Mouse (Mus musculus): ENCODE results near the gene Senp2. TPM values are rescaled to one million over a fixed set of nuclear protein-coding genes. Genes with fewer than 3 reads are reported as not detected.

Gene Senp2
- polyA plus RNA-seq, 1 experiment from 2014 or later: 32.8 TPM

DNA sequence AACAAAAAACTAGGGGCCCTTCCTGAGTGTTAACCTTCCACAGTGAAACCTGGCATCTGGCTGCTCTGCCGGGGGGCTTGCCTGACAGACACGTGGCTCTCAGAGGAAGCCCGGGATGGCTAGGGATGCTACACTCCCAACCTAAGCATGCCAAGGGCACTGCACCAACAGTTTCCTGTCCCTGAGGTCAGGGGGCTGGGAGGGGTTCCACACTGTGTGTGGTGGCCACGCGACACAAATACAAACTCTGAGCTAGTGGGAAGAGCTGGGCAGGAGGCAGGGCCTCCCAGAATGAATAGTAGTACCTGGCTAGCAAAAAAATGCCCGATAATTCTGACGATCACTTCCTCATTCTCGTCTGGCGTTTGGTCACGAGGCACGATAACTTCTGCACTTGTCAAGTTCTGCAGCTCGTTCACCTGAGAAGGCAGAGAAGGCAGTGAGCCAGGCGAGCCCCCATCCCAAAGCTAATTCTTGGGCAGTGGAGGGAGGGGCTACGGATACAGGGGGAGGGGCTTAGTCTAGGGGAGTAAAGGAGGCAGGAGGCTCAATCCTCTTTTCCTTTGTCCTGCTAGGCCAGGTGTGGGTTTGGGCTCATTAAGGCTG is 52.4 kb downstream of the Senp2 start:
- Histone ChIP-seq H3K9ac (no peak overlapping the region), H3K27me3 (no peaks in the 10 kb centered on the region), H3K27ac (replicated peaks) (no peak overlapping the region), H3K4me3 (replicated peaks) (no peak overlapping the region), H3K4me1 (replicated peaks) (peaks cover 10% of the 10 kb centered on the region), H3K9me3 (replicated peaks) (no peaks in the 10 kb centered on the region), H3K36me3 (replicated peaks) (peaks cover 4% of the 10 kb centered on the region; the same call in 1 of the 2 replicates), H3K4me2 (peak overlapping the region; percentile 30)
- WGBS (ENCODE audit: insufficient replicate concordance): 19% methylated on average over 14 of the region's 14 CpGs
- ATAC-seq (ENCODE audit: insufficient read depth): no peak; the same call in 1 of the 2 replicates

DNA sequence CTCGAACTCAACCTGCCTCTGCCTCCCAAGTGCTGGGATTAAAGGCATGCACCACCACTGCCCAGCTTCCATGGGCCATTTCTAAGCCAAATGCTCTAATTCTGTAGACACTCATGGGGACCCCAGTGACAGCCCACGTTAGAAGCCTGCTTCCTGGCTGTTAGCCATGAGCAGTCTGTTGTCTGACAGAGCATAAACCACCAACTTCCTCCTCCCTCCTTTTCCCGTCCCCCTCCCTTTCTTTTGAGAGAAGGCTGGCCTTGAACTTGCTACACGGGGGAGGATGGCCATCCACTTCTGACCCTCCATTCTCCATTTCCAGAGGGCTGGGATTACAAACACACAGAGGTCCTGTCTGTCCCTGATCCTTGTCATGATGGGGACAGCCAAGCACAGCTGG is 53.0 kb downstream of the Senp2 start:
- ATAC-seq (ENCODE audit: insufficient read depth): no peak
- Histone ChIP-seq H3K27ac (replicated peaks) (no peak overlapping the region), H3K36me3 (replicated peaks) (peaks cover 4% of the 10 kb centered on the region; the same call in 1 of the 2 replicates), H3K9me3 (replicated peaks) (no peaks in the 10 kb centered on the region), H3K27me3 (no peaks in the 10 kb centered on the region), H3K4me1 (replicated peaks) (peaks cover 10% of the 10 kb centered on the region), H3K9ac (no peak overlapping the region), H3K4me2 (no peak overlapping the region), H3K4me3 (replicated peaks) (no peak overlapping the region)
- 24% methylated on average over 4 of the region's 4 CpGs for WGBS (ENCODE audit: insufficient replicate concordance)

DNA sequence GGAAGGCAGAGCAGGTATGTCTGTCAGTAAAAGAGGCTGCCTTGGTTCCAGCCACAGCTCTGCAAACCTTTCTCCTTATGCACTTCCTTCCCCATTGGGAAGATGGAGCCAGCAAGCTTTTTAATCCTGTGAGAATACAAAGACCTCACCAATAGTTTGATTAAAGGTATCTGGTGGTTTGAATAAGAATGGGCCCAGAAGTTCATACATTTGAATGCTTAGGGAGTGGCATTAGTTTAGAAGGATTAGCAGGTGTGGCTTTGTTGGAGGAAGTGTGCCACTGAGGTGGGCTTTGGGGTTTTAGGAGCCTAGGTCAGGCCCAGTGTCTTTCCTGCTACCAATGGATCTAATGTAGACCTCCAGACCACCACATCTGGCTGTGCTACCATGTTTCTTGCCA is 56.3 kb downstream of the Senp2 start:
- H3K9ac ChIP-seq: no peak overlapping the region
- H3K27me3 ChIP-seq: no peaks in the 10 kb centered on the region
- ATAC-seq (ENCODE audit: insufficient read depth): no peak
- 0 out of 2 replicates have a peak, but pooled peaks cover 5% of the 10 kb centered on the region for H3K4me1 ChIP-seq (replicated peaks)
- H3K27ac ChIP-seq (replicated peaks): no peak overlapping the region
- no peak overlapping the region for H3K4me2 ChIP-seq
- H3K9me3 ChIP-seq (replicated peaks): no peaks in the 10 kb centered on the region
- H3K36me3 ChIP-seq (replicated peaks): peaks cover 7% of the 10 kb centered on the region; the same call in 1 of the 2 replicates
- no peak overlapping the region for H3K4me3 ChIP-seq (replicated peaks)

DNA sequence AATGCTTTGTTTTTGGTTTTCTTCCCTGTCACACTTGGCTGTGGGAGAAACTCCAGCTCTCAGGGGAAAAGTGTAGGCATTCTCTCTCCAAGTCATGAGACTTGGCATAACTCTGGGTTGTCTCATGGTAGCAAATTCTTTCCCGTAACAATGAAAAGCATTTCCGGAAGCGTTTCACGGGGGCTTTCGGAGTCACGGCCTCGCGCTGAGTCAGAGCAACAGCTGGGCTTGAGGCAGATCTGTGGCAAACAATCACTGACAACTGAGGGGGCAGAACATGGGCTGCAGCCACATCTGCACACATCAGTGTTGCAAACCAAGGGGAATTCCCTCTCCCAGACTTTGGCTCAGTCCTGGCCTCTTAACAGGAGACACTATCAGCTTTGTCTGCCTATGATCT is 58.1 kb downstream of the Senp2 start:
- ATAC-seq (ENCODE audit: insufficient read depth): no peak
- H3K9me3 ChIP-seq (replicated peaks): no peaks in the 10 kb centered on the region
- H3K27me3 ChIP-seq: no peaks in the 10 kb centered on the region
- H3K36me3 ChIP-seq (replicated peaks): peaks cover 6% of the 10 kb centered on the region; the same call in 1 of the 2 replicates
- H3K4me3 ChIP-seq (replicated peaks): no peak overlapping the region
- 83% methylated on average over 8 of the region's 8 CpGs for WGBS (ENCODE audit: insufficient replicate concordance)
- no peak overlapping the region for H3K9ac ChIP-seq
- no peak overlapping the region for H3K4me2 ChIP-seq
- no peak overlapping the region for H3K27ac ChIP-seq (replicated peaks)
- no peaks in the 10 kb centered on the region for H3K4me1 ChIP-seq (replicated peaks)

DNA sequence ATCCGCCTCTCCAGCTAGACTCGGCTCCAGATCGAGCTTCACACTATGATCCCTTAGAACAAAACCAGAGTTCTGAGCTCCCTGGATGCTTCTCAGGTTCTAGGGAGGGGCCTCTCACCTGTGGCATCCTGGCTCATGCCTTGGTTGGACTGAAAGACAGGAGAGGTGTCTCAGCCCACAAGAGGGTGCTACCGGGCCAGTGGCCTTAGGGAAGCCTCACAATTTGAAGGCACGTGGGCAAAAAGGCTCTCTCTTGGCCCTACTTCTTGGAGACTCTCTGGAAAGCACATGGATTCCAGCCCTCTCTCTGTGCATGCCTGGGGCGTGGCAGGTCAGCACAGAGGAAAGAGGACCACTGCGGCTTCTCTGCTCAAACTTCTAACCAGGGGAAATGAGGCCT is 62.1 kb downstream of the Senp2 start:
- H3K9ac ChIP-seq: no peak overlapping the region
- 70% methylated on average over 7 of the region's 7 CpGs for WGBS (ENCODE audit: insufficient replicate concordance)
- H3K4me1 ChIP-seq (replicated peaks): no peaks in the 10 kb centered on the region
- H3K4me2 ChIP-seq: no peak overlapping the region
- no peak overlapping the region for H3K27ac ChIP-seq (replicated peaks)
- H3K27me3 ChIP-seq: no peaks in the 10 kb centered on the region
- ATAC-seq (ENCODE audit: insufficient read depth): no peak
- H3K4me3 ChIP-seq (replicated peaks): no peak overlapping the region
- peaks cover 6% of the 10 kb centered on the region; the same call in 1 of the 2 replicates for H3K36me3 ChIP-seq (replicated peaks)
- no peaks in the 10 kb centered on the region for H3K9me3 ChIP-seq (replicated peaks)

DNA sequence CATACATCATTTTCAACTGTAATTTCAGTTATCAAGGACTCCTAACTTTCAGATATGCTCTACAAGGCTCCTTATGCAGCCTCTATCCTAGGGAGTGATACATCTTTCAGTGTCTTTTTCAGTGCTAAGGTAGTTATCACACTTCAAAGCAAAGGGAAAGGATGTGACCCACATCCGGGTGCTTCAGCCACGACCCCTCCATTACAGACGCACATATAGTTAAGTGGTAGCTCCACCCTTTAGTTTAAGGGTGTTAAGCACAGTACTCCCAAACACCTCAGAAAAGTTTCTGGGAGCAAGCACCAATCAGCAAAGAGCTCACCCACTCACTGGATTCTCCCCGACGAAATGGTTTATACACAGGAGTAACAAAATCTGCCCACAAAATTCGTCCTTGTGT is 65.8 kb downstream of the Senp2 start:
- no peak overlapping the region for H3K4me3 ChIP-seq (replicated peaks)
- H3K27me3 ChIP-seq: no peaks in the 10 kb centered on the region
- no peak overlapping the region for H3K4me2 ChIP-seq
- H3K9me3 ChIP-seq (replicated peaks): no peaks in the 10 kb centered on the region
- H3K27ac ChIP-seq (replicated peaks): no peak overlapping the region
- no peak for ATAC-seq (ENCODE audit: insufficient read depth)
- H3K9ac ChIP-seq: no peak overlapping the region
- H3K36me3 ChIP-seq (replicated peaks): no peaks in the 10 kb centered on the region; the same call in 1 of the 2 replicates
- no peaks in the 10 kb centered on the region for H3K4me1 ChIP-seq (replicated peaks)
- WGBS (ENCODE audit: insufficient replicate concordance): 60% methylated on average over 6 of the region's 6 CpGs

DNA sequence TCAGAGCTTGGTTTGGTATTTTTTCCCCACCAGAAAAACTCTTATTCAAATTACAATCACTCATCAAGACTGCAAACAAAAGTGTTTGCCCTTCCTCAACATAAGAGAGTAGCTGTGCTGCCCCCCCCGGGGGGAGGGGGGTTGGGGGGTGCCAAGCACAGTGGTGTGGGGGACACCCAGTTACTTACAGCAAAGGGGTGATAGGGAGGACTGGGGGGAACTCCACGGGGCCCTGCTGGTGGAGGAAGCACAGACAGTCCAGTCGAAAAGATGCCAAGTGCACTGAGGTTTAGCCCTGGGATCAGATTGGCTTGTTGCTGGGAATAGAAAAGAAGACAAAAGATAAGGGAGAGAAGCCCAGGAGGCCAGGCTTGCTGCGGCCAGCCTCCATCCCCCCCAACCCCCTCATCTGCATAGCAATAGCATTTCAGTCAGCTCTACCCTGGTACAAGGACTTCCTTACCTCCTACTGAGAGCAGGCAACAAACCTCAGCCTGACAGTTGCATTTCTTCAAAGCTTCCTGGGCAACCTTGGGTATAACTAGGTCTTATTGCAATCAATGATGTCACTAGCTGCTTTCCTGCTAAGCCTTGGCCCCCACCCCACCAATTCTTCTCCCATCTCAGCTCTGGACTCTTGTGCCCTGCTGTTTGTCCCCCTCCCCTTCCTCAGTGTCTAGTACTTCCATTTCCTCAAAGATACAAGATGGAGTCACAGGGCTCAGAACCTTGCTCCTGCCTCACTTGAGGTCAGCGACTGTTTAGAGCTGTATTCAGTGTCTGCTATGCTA is 66.7 kb downstream of the Senp2 start:
- Histone ChIP-seq H3K9me3 (replicated peaks) (no peaks in the 10 kb centered on the region), H3K36me3 (replicated peaks) (no peaks in the 10 kb centered on the region; the same call in 1 of the 2 replicates), H3K9ac (no peak overlapping the region), H3K4me3 (replicated peaks) (no peak overlapping the region), H3K27ac (replicated peaks) (no peak overlapping the region), H3K27me3 (no peaks in the 10 kb centered on the region), H3K4me1 (replicated peaks) (no peaks in the 10 kb centered on the region), H3K4me2 (no peak overlapping the region)
- 37% methylated on average over 5 of the region's 5 CpGs for WGBS (ENCODE audit: insufficient replicate concordance)
- no peak for ATAC-seq (ENCODE audit: insufficient read depth)

DNA sequence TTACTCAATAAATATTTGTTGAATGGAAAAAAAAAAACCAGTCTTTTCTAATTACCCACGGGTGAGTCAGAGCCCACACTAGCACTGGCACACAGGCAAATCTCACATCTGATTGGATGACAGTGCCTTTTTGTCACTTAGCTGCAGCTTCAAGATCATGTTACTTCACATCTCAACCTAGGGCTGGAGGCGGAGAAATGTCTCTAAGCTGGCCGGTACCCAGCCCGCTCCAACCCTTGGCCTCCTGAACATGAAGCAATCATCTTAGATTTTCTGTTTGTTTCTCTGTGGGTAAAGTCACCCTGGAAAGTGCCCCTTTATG is 67.3 kb downstream of the Senp2 start:
- 63% methylated on average over 4 of the region's 4 CpGs for WGBS (ENCODE audit: insufficient replicate concordance)
- no peaks in the 10 kb centered on the region for H3K4me1 ChIP-seq (replicated peaks)
- no peak for ATAC-seq (ENCODE audit: insufficient read depth)
- no peaks in the 10 kb centered on the region; the same call in 1 of the 2 replicates for H3K36me3 ChIP-seq (replicated peaks)
- no peak overlapping the region for H3K4me2 ChIP-seq
- no peaks in the 10 kb centered on the region for H3K27me3 ChIP-seq
- no peaks in the 10 kb centered on the region for H3K9me3 ChIP-seq (replicated peaks)
- no peak overlapping the region for H3K27ac ChIP-seq (replicated peaks)
- H3K4me3 ChIP-seq (replicated peaks): no peak overlapping the region
- H3K9ac ChIP-seq: no peak overlapping the region

DNA sequence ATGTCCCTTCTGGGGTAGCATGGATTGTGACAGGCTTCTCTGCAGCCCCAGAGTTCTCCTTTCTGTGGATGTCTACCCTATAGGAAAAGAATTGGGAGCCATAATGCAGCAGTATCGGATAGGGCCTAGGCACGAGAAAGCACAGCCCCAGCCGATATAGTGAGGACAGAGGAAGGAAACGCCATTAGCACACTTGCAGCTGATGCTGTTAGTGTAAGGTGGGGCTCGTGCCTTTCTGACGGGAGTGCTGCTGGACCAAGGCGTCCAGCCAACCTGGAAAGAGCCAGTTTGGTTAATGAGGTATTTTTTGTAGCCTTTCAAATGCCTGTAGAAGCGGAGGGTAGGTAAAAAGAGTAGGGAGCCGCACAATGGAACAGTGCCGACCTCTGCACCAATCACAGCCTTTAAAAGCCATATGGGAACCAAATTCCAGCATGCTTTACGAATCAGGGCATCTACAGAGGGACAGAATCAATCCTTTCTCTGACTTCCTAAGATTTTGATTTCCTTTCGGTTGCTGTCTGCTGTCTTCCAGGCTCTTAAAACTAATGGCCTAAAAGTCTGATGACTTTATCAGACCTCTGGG is 70.9 kb downstream of the Senp2 start:
- WGBS (ENCODE audit: insufficient replicate concordance): 68% methylated on average over 12 of the region's 12 CpGs
- Histone ChIP-seq H3K36me3 (replicated peaks) (no peaks in the 10 kb centered on the region), H3K4me3 (replicated peaks) (no peak overlapping the region), H3K27me3 (no peaks in the 10 kb centered on the region), H3K4me2 (no peak overlapping the region), H3K27ac (replicated peaks) (no peak overlapping the region), H3K9ac (no peak overlapping the region), H3K4me1 (replicated peaks) (no peaks in the 10 kb centered on the region), H3K9me3 (replicated peaks) (no peaks in the 10 kb centered on the region)
- ATAC-seq (ENCODE audit: insufficient read depth): no peak

DNA sequence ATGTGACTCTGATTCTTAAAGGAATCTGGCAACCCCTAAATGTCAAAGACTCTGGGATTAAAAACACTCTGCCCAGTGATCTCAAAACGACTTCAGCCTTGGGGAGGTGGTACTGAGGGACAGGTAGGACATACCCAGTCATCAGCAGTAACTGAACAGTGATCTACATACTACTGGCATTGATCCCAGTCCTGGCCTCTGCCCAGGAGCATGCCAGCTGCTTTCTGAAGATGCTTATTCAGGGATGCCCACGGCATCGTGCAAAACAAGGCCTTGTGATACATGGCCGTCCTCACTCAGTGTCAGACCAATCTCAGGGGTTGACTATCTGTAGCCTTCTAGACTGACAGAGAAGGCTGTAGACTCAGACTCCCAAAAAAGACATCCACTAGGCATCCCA is 76.1 kb downstream of the Senp2 start:
- Histone ChIP-seq H3K9me3 (replicated peaks) (no peaks in the 10 kb centered on the region), H3K27ac (replicated peaks) (no peak overlapping the region), H3K4me1 (replicated peaks) (no peaks in the 10 kb centered on the region), H3K36me3 (replicated peaks) (0 out of 2 replicates have a peak, but pooled peaks cover 3% of the 10 kb centered on the region), H3K4me2 (no peak overlapping the region), H3K4me3 (replicated peaks) (no peak overlapping the region), H3K27me3 (no peaks in the 10 kb centered on the region), H3K9ac (no peak overlapping the region)
- no peak for ATAC-seq (ENCODE audit: insufficient read depth)
- WGBS (ENCODE audit: insufficient replicate concordance): 64% methylated on average over 4 of the region's 4 CpGs

DNA sequence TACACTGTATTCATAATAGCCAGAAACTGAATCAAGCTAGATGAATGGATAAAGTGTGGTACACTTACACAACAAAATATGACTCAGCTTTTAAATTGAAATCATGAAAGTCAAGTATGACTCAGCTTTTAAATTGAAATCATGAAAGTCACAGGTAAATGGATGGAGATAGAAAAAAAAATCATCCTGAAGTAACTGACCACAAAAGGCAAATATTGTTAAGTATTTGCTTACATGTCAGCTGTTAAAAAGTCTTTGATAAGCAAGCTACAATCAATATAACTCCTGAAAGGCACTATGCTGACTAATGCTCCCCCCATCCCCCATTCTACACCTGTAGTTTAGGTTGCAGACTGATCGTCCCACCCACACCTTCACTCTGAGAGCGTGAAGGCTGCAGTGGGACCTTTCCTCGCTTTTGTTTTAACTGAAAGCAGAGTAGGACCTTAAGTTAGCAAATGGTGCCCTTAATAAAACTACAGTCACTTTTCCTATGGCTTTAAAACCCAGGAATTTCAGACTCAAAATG is 82.0 kb downstream of the Senp2 start:
- Histone ChIP-seq H3K4me2 (no peak overlapping the region), H3K36me3 (replicated peaks) (0 out of 2 replicates have a peak, but pooled peaks cover 3% of the 10 kb centered on the region), H3K27me3 (no peaks in the 10 kb centered on the region), H3K4me1 (replicated peaks) (no peaks in the 10 kb centered on the region), H3K9ac (no peak overlapping the region), H3K27ac (replicated peaks) (no peak overlapping the region), H3K9me3 (replicated peaks) (no peaks in the 10 kb centered on the region), H3K4me3 (replicated peaks) (no peak overlapping the region)
- WGBS (ENCODE audit: insufficient replicate concordance): 56% methylated on average over 3 of the region's 3 CpGs
- ATAC-seq (ENCODE audit: insufficient read depth): no peak
